Mouse (Mus musculus) erythroblast, embryonic 14.5 days (primary cell): ENCODE data around the gene Lpin1.

Experiments used
- GATA1 ChIP-seq: IDR thresholded peaks from 2 replicates; pipeline ENCODE4 v1.6.1; 2012; ENCODE audit warnings: low read length, inconsistent platforms, mixed read lengths
- TAL1 ChIP-seq: IDR thresholded peaks from 3 replicates; pipeline ENCODE4 v1.6.1; 2012; ENCODE audit warnings: low read length, inconsistent platforms, mixed read lengths

DNA sequence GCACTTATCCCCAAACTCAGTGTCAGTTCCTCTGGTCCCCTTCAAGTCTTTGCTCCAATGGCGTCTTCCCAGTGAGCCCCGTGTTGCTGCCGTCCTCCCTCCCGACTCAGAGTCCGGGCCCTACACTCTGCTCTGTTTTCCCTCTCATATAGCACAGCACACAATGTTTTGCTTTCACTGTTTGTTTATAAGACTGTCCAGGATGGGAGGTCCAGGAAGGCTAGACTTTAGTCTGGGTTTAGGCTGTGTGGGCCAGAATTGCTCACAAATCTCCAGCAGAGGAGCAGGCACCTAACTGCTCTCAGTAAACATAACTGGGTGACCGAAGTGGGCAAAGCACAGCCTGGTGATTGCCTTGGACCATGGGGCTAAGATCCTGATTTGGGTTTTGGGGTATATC is 22.5 kb upstream of the Lpin1 start:
- no peak for TF ChIP-seq TAL1
- TF ChIP-seq GATA1: no peak
